Mouse (Mus musculus): Measurements from ENCODE around the gene Gm26602. TPM values are rescaled to one million over a fixed set of nuclear protein-coding genes. Genes with fewer than 3 reads are reported as not detected.

Gene Gm26602
- polyA plus RNA-seq, 1 experiment from 2014 or later = not detected

- H3K9me3 ChIP-seq (replicated peaks) = no peaks in the 10 kb centered on the region
- WGBS = 13% methylated on average over 29 of the region's 29 CpGs
- peaks cover 5% of the 10 kb centered on the region for H3K36me3 ChIP-seq
- H3K4me3 ChIP-seq = peak overlapping the region; percentile 24
- peaks cover 41% of the 10 kb centered on the region for H3K27me3 ChIP-seq (ENCODE audit: low read depth, poor library complexity, severe bottlenecking)
- peaks cover 55% of the 10 kb centered on the region for H3K4me1 ChIP-seq
- no peak overlapping the region for H3K27ac ChIP-seq
- DNase-seq (ENCODE audit: low spot score) = peak; percentile 95
These were observed 14.5 kb downstream of the Gm26602 start for GRCm38 (mm10) chr10:79924998-79925784.

- Histone ChIP-seq H3K27me3 (ENCODE audit: low read depth, poor library complexity, severe bottlenecking) (peaks cover 34% of the 10 kb centered on the region), H3K9me3 (replicated peaks) (no peaks in the 10 kb centered on the region), H3K36me3 (peaks cover 13% of the 10 kb centered on the region), H3K4me3 (peak overlapping the region; percentile 76), H3K4me1 (peaks cover 55% of the 10 kb centered on the region), H3K27ac (peak overlapping the region; percentile 95)
- 11% methylated on average over 15 of the region's 15 CpGs for WGBS
- no peak for DNase-seq (ENCODE audit: low spot score)
These were observed 15.3 kb downstream of the Gm26602 start for GRCm38 (mm10) chr10:79925785-79926490.

DNA sequence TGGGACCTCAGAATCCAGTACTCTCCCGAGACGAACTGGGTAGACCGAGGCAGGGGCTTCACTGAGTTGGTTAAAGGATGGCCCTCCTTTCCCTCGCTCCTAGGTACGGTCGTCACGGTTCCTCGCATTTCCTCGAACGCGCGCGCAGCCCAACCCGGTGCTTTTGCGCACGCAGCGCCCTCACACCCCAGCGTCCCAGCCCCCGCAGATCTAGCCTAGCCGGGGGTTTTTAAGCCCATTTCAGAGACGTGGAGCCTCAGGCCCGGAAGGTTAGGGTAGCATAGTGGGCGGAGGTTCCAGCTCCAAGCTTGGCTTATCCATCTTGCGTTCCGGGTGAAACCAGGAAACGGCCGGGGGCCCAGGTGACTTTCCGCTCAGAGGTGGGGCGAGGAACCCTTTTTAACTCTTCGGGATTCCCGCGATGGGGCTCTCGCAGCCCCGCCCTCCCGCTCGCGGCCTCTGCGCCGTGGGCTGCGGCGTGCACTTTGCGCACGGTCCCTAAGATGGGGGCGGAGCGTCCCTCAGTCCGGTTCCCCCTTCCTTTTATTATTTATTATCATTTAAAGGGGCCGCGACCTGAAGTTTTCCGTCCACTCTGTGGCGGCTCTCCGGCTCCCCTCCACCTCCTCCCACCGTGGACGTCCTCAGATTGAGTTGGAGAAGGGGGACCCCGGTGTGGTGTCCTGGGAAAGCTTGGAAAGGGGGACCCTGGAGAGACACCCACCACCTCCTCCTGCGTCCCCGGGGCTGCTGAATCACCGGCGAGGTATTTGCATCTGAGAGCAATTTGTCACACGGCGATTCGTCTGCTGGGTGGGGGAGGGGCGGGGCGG lies 16.1 kb downstream of the Gm26602 start, which contains the start of gene Arid3a:
TSS of gene Arid3a (plus strand) at position 553 of the 833 bp plus-strand sequence.
- Histone ChIP-seq H3K36me3 (peaks cover 20% of the 10 kb centered on the region), H3K4me1 (peaks cover 55% of the 10 kb centered on the region), H3K9me3 (replicated peaks) (no peaks in the 10 kb centered on the region), H3K4me3 (peak within 1 kb of the TSS; percentile 76), H3K27ac (peak within 1 kb of the TSS; percentile 95), H3K27me3 (ENCODE audit: low read depth, poor library complexity, severe bottlenecking) (peaks cover 26% of the 10 kb centered on the region)
- WGBS = under 1% methylated on average over 63 of the region's 63 CpGs
- peak; percentile 96 for DNase-seq (ENCODE audit: low spot score)

DNA sequence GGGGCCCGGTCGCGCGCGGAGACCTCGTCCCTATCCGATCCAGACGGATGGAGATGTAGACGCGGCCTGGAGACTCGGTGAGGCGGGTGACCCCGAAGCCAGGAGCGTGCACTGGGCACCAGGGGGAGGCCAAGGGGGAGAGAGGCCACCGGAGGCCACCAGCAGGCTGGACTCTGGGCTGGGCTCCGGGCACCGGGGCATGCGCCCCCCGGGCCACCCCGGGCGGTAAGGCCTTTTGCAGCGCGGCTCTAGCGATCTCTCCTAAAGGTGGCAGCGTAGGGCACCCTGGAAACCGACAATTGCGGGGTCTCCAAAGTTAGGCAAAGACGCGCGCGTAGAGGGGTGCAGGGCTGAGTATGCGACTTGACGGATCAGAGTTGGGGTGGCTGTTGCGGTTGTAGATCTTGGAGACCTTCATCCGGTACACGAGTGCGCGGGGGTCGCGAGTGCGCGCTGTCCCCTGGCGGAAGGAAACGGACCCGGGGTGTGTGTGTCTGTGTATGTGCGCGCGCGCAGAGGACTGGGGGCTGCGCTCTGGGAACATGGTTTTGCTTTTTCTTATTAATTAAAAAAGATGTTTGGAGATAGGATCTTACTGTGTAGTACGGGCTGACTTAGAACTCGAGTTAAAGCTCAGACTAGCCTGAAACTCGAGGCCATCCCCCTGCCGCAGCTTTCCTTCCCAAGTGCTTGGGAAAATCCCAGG lies 16.8 kb downstream of the Gm26602 start:
- WGBS = under 1% methylated on average over 54 of the region's 54 CpGs
- H3K36me3 ChIP-seq = peaks cover 28% of the 10 kb centered on the region
- peak overlapping the region; percentile 76 for H3K4me3 ChIP-seq
- H3K27me3 ChIP-seq (ENCODE audit: low read depth, poor library complexity, severe bottlenecking) = peaks cover 18% of the 10 kb centered on the region
- peak; percentile 79 for DNase-seq (ENCODE audit: low spot score)
- H3K27ac ChIP-seq = peak overlapping the region; percentile 95
- H3K9me3 ChIP-seq (replicated peaks) = no peaks in the 10 kb centered on the region
- H3K4me1 ChIP-seq = peaks cover 61% of the 10 kb centered on the region

- Histone ChIP-seq H3K27ac (peak overlapping the region; percentile 95), H3K27me3 (ENCODE audit: low read depth, poor library complexity, severe bottlenecking) (peaks cover 11% of the 10 kb centered on the region), H3K4me3 (peak overlapping the region; percentile 76), H3K4me1 (peaks cover 68% of the 10 kb centered on the region), H3K9me3 (replicated peaks) (no peaks in the 10 kb centered on the region), H3K36me3 (peaks cover 35% of the 10 kb centered on the region)
- under 1% methylated on average over 29 of the region's 29 CpGs for WGBS
- DNase-seq (ENCODE audit: low spot score) = peak; percentile 79
These were observed 17.5 kb downstream of the Gm26602 start for GRCm38 (mm10) chr10:79928030-79928694.

DNA sequence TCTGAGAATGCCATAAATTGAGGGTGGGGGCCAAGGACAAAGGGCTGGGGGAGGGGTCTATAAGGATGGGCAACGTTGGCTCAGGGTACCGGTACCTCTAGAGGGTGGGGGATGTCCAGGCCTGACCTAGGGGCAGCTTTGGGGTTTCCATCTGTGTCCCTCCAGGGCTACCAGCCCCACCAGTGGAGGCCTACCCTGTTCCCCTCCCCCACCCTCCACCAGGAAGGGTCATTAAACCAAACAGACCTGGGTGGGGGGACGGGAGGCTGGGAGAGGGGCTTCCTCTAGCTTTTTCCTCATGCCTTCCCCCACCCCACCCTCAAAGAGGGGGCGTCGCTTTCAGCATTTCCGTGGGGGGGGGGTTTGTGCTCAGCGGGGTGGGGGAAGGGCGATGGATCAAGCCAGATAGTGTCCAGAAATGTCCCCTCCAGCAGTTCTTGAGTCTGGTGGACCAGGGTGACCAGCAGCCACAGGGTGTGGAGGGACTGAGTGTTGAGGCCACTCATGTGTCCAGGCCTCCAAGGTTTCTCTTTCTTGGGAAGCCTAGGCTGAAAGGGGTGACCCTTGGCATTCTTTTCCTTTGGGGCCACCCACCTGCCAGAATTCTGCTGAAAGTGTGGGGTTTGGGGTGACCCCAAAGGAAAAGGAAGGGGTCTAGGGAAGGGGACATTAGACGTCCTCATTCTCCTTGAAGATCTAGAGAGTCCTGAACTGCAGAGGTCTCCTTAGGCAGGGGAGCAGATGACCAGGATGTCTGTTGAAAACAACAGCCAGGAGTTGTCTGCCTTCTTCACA lies 18.4 kb downstream of the Gm26602 start:
- Histone ChIP-seq H3K4me1 (peaks cover 73% of the 10 kb centered on the region), H3K9me3 (replicated peaks) (no peaks in the 10 kb centered on the region), H3K27me3 (ENCODE audit: low read depth, poor library complexity, severe bottlenecking) (peaks cover 2% of the 10 kb centered on the region), H3K4me3 (peak overlapping the region; percentile 76), H3K27ac (peak overlapping the region; percentile 95), H3K36me3 (peaks cover 44% of the 10 kb centered on the region)
- WGBS = 7% methylated on average over 9 of the region's 9 CpGs
- DNase-seq (ENCODE audit: low spot score) = peak; percentile 58

DNA sequence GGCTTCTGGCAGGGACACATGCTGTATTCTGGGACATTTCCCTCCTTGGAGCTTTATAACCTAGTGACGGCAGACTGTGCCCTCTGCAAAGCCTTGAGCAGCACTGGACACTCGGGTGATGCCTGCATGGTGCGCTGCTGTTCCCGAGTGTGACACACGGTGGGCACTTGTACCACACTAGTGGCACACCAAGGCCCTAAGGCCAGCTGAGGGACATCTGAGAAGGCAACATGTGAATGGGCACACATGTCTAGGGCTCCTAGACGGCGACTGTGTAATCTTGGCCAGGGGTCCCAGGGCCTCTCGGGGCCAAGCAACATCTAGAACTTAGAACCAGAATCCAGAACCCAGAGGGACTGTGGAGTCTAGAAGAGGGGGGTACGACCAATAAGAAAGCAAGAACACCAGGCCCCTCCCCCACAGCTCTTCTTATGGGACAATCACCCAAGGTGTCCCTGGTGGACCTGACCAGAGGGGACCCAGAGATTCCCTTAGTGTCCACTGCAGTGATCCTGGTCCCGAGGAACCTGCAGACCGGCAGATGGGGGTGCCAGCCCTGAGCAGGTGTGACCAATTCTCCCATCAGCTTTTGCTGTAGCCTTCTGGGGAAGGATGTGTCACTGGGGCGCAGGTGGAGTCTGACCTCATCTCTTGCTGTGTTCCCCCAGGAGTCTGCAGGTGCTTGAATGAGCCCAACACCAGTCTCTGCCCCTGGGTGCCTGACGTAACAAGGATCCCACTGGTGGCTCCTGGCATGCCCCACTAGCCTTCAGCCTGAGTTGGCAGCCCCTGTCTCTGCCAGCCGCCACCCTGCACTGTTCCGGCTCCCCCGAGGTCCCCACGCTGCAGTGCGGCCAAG lies 19.5 kb downstream of the Gm26602 start:
- no peak for DNase-seq (ENCODE audit: low spot score)
- Histone ChIP-seq H3K36me3 (peaks cover 55% of the 10 kb centered on the region), H3K9me3 (replicated peaks) (no peaks in the 10 kb centered on the region), H3K4me1 (peaks cover 84% of the 10 kb centered on the region), H3K4me3 (peak overlapping the region; percentile 76), H3K27me3 (ENCODE audit: low read depth, poor library complexity, severe bottlenecking) (no peaks in the 10 kb centered on the region), H3K27ac (peak overlapping the region; percentile 95)
- 91% methylated on average over 18 of the region's 18 CpGs for WGBS

DNA sequence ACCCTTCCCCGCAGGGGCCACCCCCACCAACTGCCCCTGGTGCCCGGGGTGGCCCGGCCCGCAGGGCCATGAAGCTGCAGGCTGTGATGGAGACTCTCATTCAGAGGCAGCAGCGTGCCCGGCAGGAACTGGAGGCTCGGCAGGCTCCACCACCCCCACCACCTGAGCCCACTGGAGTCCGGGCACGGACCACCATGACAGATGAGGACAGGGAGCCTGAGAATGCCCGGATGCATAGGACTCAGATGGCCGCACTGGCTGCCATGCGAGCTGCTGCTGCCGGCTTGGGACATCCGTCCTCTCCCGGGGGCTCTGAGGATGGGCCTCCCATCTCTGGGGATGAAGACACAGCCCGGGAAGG lies 20.1 kb downstream of the Gm26602 start:
- peak overlapping the region; percentile 76 for H3K4me3 ChIP-seq
- no peaks in the 10 kb centered on the region for H3K27me3 ChIP-seq (ENCODE audit: low read depth, poor library complexity, severe bottlenecking)
- peak overlapping the region; percentile 95 for H3K27ac ChIP-seq
- no peaks in the 10 kb centered on the region for H3K9me3 ChIP-seq (replicated peaks)
- WGBS = 88% methylated on average over 16 of the region's 16 CpGs
- H3K36me3 ChIP-seq = peaks cover 61% of the 10 kb centered on the region
- no peak for DNase-seq (ENCODE audit: low spot score)
- peaks cover 86% of the 10 kb centered on the region for H3K4me1 ChIP-seq

DNA sequence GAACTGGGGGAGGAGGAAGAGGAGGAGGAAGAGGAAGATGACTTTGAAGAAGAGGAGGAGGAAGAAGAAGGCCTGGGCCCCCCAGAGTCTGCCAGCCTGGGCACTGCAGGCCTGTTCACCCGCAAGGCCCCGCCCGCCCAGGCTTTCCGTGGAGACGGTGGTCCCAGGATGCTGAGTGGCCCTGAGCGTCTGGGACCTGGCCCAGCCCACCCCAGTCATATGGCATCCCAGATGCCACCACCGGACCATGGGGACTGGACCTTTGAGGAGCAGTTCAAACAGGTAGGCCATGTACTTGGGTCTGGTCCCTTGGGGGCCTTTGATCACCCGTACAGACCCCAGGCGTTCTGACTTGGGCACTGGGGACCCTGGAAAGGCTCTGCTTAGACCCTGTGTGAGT lies 21.1 kb downstream of the Gm26602 start:
- DNase-seq (ENCODE audit: low spot score) = no peak
- H3K4me3 ChIP-seq = peak overlapping the region; percentile 34; the same call in 1 of the 2 replicates
- H3K4me1 ChIP-seq = peaks cover 87% of the 10 kb centered on the region

GRCm38 (mm10) chr10:79932736-79933135 lies 22.1 kb downstream of the Gm26602 start:
- peak overlapping the region; percentile 34 for H3K4me3 ChIP-seq
- DNase-seq (ENCODE audit: low spot score) = peak; percentile 88
- peak overlapping the region; percentile 95 for H3K27ac ChIP-seq
- peaks cover 81% of the 10 kb centered on the region for H3K36me3 ChIP-seq
- 5% methylated on average over 8 of the region's 8 CpGs for WGBS
- no peaks in the 10 kb centered on the region for H3K9me3 ChIP-seq (replicated peaks)
- no peaks in the 10 kb centered on the region for H3K27me3 ChIP-seq (ENCODE audit: low read depth, poor library complexity, severe bottlenecking)
- H3K4me1 ChIP-seq = peaks cover 96% of the 10 kb centered on the region

More for the DNA sequence above, 21.1 kb downstream of the Gm26602 start:
- 82% methylated on average over 9 of the region's 9 CpGs for WGBS
- Histone ChIP-seq H3K27ac (peak overlapping the region; percentile 95), H3K36me3 (peaks cover 71% of the 10 kb centered on the region), H3K27me3 (ENCODE audit: low read depth, poor library complexity, severe bottlenecking) (no peaks in the 10 kb centered on the region), H3K9me3 (replicated peaks) (no peaks in the 10 kb centered on the region)
